Mouse (Mus musculus): ENCODE results near the gene Haus7.
"Not testable (repeated sequence)": the region's sequence is repeated elsewhere in the genome, so short reads cannot be mapped to it uniquely, and the experiment has no call there.

Gene Haus7

GRCm38 (mm10) chrX:73465483-73466186 lies 6.8 kb upstream of the Haus7 start:
- DNase-seq = peak; percentile 72

GRCm38 (mm10) chrX:73460792-73461191 lies 1.9 kb upstream of the Haus7 start:
- DNase-seq = no peak

GRCm38 (mm10) chrX:73451949-73452348 lies 6.9 kb downstream of the Haus7 start:
- peak; percentile 80 for DNase-seq

GRCm38 (mm10) chrX:73441428-73441827 lies 17.4 kb downstream of the Haus7 start:
- DNase-seq = no peak

- peak; percentile 14 for DNase-seq
Measured at GRCm38 (mm10) chrX:73435252-73435651, 23.6 kb downstream of the Haus7 start, which contains the start of gene Trex2. TSS of gene Trex2 (minus strand) at chrX:73435344.

- peak; percentile 21 for DNase-seq
Measured at GRCm38 (mm10) chrX:73432850-73433249, 26.0 kb downstream of the Haus7 start.

GRCm38 (mm10) chrX:73430036-73430435 lies 28.8 kb downstream of the Haus7 start:
- DNase-seq = peak; percentile 11

GRCm38 (mm10) chrX:73412767-73413166 lies 46.1 kb downstream of the Haus7 start:
- DNase-seq = no peak

- DNase-seq = no peak
Measured at GRCm38 (mm10) chrX:73410880-73411517, 47.8 kb downstream of the Haus7 start, which contains the start of gene Zfp92. TSS of gene Zfp92 (plus strand) at chrX:73411096.

- no peak for DNase-seq
Measured at GRCm38 (mm10) chrX:73401616-73402015, 57.2 kb downstream of the Haus7 start.

GRCm38 (mm10) chrX:73400951-73401350 lies 57.9 kb downstream of the Haus7 start:
- DNase-seq = no peak

- not testable (repeated sequence) for DNase-seq
Measured at GRCm38 (mm10) chrX:73398636-73399035, 60.2 kb downstream of the Haus7 start, which contains the start of gene Gm18336. TSS of gene Gm18336 (minus strand) at chrX:73398736.

GRCm38 (mm10) chrX:73396446-73396845 lies 62.4 kb downstream of the Haus7 start:
- no peak for DNase-seq

GRCm38 (mm10) chrX:73391481-73391880 lies 67.4 kb downstream of the Haus7 start:
- no peak for DNase-seq
